Mouse (Mus musculus) stomach, embryonic 14.5 days (tissue): ENCODE measurements around the gene Hist1h2bc. TPM values are rescaled to one million over a fixed set of nuclear protein-coding genes. Genes with fewer than 3 reads are reported as not detected.
A peak's percentile ranks its signal among the peaks of the same experiment; 100 is the strongest.

Source experiments
- ATAC-seq: fragments of 200-750 bp; cut with Nextera tagmentation; 2 replicates; pipeline ENCODE4 v1.8.0; 2017; ENCODE audit warnings: low read depth, moderate TSS enrichment; ENCODE audit not compliant: insufficient number of reproducible peaks, insufficient read depth, low FRiP score
- H3K27ac ChIP-seq: fragments of 300-500 bp; sonication (generic); 2 replicates; pipeline ENCODE4 v1.5.1; 2014; ENCODE audit warnings: mild to moderate bottlenecking, low read length, moderate library complexity, mixed read lengths
- H3K27me3 ChIP-seq: fragments of 300-500 bp; sonication (generic); 2 replicates; pipeline ENCODE4 v1.6.1; 2014; ENCODE audit warnings: low read length, control low read depth, mixed read lengths; ENCODE audit not compliant: control insufficient read depth, insufficient read depth
- H3K36me3 ChIP-seq: fragments of 300-500 bp; sonication (generic); 2 replicates; pipeline ENCODE4 v1.6.1; 2014; ENCODE audit warnings: mild to moderate bottlenecking, control low read depth, low read length, moderate library complexity, mixed read lengths; ENCODE audit not compliant: control insufficient read depth, insufficient read depth
- H3K4me1 ChIP-seq: fragments of 300-500 bp; sonication (generic); 2 replicates; pipeline ENCODE4 v1.6.1; 2014; ENCODE audit warnings: low read length, control low read depth, mixed read lengths; ENCODE audit not compliant: control insufficient read depth, insufficient read depth
- H3K4me2 ChIP-seq: fragments of 300-500 bp; sonication (generic); replicated peaks from 2 replicates; pipeline ENCODE4 v1.6.1; 2014; ENCODE audit warnings: low read depth, low read length, control low read depth
- H3K4me3 ChIP-seq: fragments of 300-500 bp; sonication (generic); 2 replicates; pipeline ENCODE4 v1.5.1; 2014; ENCODE audit warnings: low read depth, low read length, control low read depth
- H3K9ac ChIP-seq: fragments of 300-500 bp; sonication (generic); replicated peaks from 2 replicates; pipeline ENCODE4 v1.6.1; 2014; ENCODE audit warnings: low read depth, mild to moderate bottlenecking, control low read depth, low read length, moderate library complexity, mixed read lengths
- H3K9me3 ChIP-seq: fragments of 300-500 bp; sonication (generic); 2 replicates; pipeline ENCODE4 v1.6.1; 2016; ENCODE audit warnings: low read depth, low read length, control low read depth; ENCODE audit not compliant: control insufficient read depth
- WGBS: fragments of 180-500 bp; shearing (Covaris S2); extraction: QIAGEN DNeasy Blood & Tissue Kit; methylation state at CpG from one replicate; pipeline ENCODE4 v1.1.7; 2014; 5-methylcytosine and 5-hydroxymethylcytosine counted together
- polyA plus RNA-seq: library from polyadenylated mRNA; unstranded; fragments of >200 nt; fragmentation: Nextera tagmentation; extraction: Ambion mirVana; gene quantifications from 2 replicates; pipeline ENCODE4 v1.2.1, GENCODE M21; 2014

Gene Hist1h2bc
- polyA plus RNA-seq, 1 experiment from 2014 or later = 65.1 TPM

- no peaks in the 10 kb centered on the region for H3K36me3 ChIP-seq
- no peak for ATAC-seq
- H3K27me3 ChIP-seq = no peaks in the 10 kb centered on the region
- WGBS = 23% methylated on average over 8 of the region's 8 CpGs
- H3K4me3 ChIP-seq = no peak overlapping the region
- H3K9ac ChIP-seq = no peak overlapping the region
- H3K9me3 ChIP-seq = no peaks in the 10 kb centered on the region
- no peak overlapping the region for H3K27ac ChIP-seq
- H3K4me2 ChIP-seq = no peak overlapping the region
- H3K4me1 ChIP-seq = no peaks in the 10 kb centered on the region
Observed at GRCm38 (mm10) chr13:23732156-23732804, 48.3 kb downstream of the Hist1h2bc start.

GRCm38 (mm10) chr13:23737091-23737490, 53.1 kb downstream of the Hist1h2bc start:
- H3K27me3 ChIP-seq = no peaks in the 10 kb centered on the region
- ATAC-seq = no peak
- H3K9ac ChIP-seq = no peak overlapping the region
- no peak overlapping the region for H3K4me2 ChIP-seq
- H3K4me3 ChIP-seq = no peak overlapping the region
- H3K36me3 ChIP-seq = no peaks in the 10 kb centered on the region
- H3K4me1 ChIP-seq = peaks cover 17% of the 10 kb centered on the region; the same call in 1 of the 2 replicates
- WGBS = 89% methylated on average over 5 of the region's 5 CpGs
- no peaks in the 10 kb centered on the region for H3K9me3 ChIP-seq
- no peak overlapping the region; the same call in 1 of the 2 replicates for H3K27ac ChIP-seq

GRCm38 (mm10) chr13:23738041-23738440, 54.0 kb downstream of the Hist1h2bc start:
- H3K9ac ChIP-seq = peak overlapping the region; percentile 92; the same call in 1 of the 2 replicates
- no peak for ATAC-seq
- peaks cover 17% of the 10 kb centered on the region; the same call in 1 of the 2 replicates for H3K4me1 ChIP-seq
- H3K4me3 ChIP-seq = peak overlapping the region; percentile 63
- H3K36me3 ChIP-seq = no peaks in the 10 kb centered on the region
- peak overlapping the region; percentile 91 for H3K4me2 ChIP-seq
- WGBS = 24% methylated on average over 4 of the region's 4 CpGs
- H3K27ac ChIP-seq = peak overlapping the region; percentile 99
- H3K9me3 ChIP-seq = no peaks in the 10 kb centered on the region
- H3K27me3 ChIP-seq = no peaks in the 10 kb centered on the region

GRCm38 (mm10) chr13:23738677-23739068, 54.7 kb downstream of the Hist1h2bc start, which contains the start of gene Hist1h1c:
Gene Hist1h1c, plus strand, starts transcription at chr13:23738808.
- Histone ChIP-seq H3K36me3 (no peaks in the 10 kb centered on the region), H3K4me2 (peak within 1 kb of the TSS; percentile 91), H3K27ac (peak within 1 kb of the TSS; percentile 99), H3K9me3 (no peaks in the 10 kb centered on the region), H3K9ac (peak within 1 kb of the TSS; percentile 92), H3K4me3 (peak within 1 kb of the TSS; percentile 63), H3K27me3 (no peaks in the 10 kb centered on the region), H3K4me1 (peaks cover 17% of the 10 kb centered on the region; the same call in 1 of the 2 replicates)
- under 1% methylated on average over 35 of the region's 38 CpGs for WGBS
- ATAC-seq = peak; percentile 93

- under 1% methylated on average over 39 of the region's 39 CpGs for WGBS
- no peaks in the 10 kb centered on the region for H3K9me3 ChIP-seq
- H3K4me2 ChIP-seq = peak overlapping the region; percentile 91
- H3K9ac ChIP-seq = peak overlapping the region; percentile 92
- H3K36me3 ChIP-seq = no peaks in the 10 kb centered on the region
- peak overlapping the region; percentile 63 for H3K4me3 ChIP-seq
- peak; percentile 92 for ATAC-seq
- H3K4me1 ChIP-seq = peaks cover 17% of the 10 kb centered on the region; the same call in 1 of the 2 replicates
- H3K27ac ChIP-seq = peak overlapping the region; percentile 99
- no peaks in the 10 kb centered on the region for H3K27me3 ChIP-seq
Observed at GRCm38 (mm10) chr13:23739069-23739921, 55.3 kb downstream of the Hist1h2bc start.

GRCm38 (mm10) chr13:23739922-23740252, 55.9 kb downstream of the Hist1h2bc start:
- Histone ChIP-seq H3K4me2 (peak overlapping the region; percentile 91), H3K27ac (peak overlapping the region; percentile 99), H3K27me3 (no peaks in the 10 kb centered on the region), H3K9ac (peak overlapping the region; percentile 92), H3K36me3 (no peaks in the 10 kb centered on the region), H3K4me3 (peak overlapping the region; percentile 63), H3K4me1 (peaks cover 17% of the 10 kb centered on the region; the same call in 1 of the 2 replicates), H3K9me3 (no peaks in the 10 kb centered on the region)
- WGBS = under 1% methylated on average over 14 of the region's 14 CpGs
- no peak; the same call in 1 of the 2 replicates for ATAC-seq

- H3K27ac ChIP-seq = peak overlapping the region; percentile 99
- peak overlapping the region; percentile 63 for H3K4me3 ChIP-seq
- ATAC-seq = no peak
- no peaks in the 10 kb centered on the region for H3K27me3 ChIP-seq
- H3K9me3 ChIP-seq = no peaks in the 10 kb centered on the region
- peak overlapping the region; percentile 92 for H3K9ac ChIP-seq
- H3K36me3 ChIP-seq = no peaks in the 10 kb centered on the region
- 15% methylated on average over 13 of the region's 13 CpGs for WGBS
- peaks cover 17% of the 10 kb centered on the region; the same call in 1 of the 2 replicates for H3K4me1 ChIP-seq
- peak overlapping the region; percentile 91 for H3K4me2 ChIP-seq
Observed at GRCm38 (mm10) chr13:23740256-23740840, 56.3 kb downstream of the Hist1h2bc start.

- Histone ChIP-seq H3K4me1 (peaks cover 17% of the 10 kb centered on the region; the same call in 1 of the 2 replicates), H3K4me2 (peak overlapping the region; percentile 91), H3K36me3 (no peaks in the 10 kb centered on the region), H3K9ac (peak overlapping the region; percentile 92; the same call in 1 of the 2 replicates), H3K27me3 (no peaks in the 10 kb centered on the region), H3K9me3 (no peaks in the 10 kb centered on the region), H3K4me3 (peak overlapping the region; percentile 63), H3K27ac (no peak overlapping the region; the same call in 1 of the 2 replicates)
- ATAC-seq = no peak
- 49% methylated on average over 5 of the region's 5 CpGs for WGBS
Observed at GRCm38 (mm10) chr13:23740910-23741309, 56.9 kb downstream of the Hist1h2bc start.
